Mouse (Mus musculus) midbrain, embryonic 11.5 days (tissue): ENCODE measurements around the gene Cck. TPM values are rescaled to one million over a fixed set of nuclear protein-coding genes. Genes with fewer than 3 reads are reported as not detected.

Source experiments
- ATAC-seq: fragments of 200-750 bp; cut with Nextera tagmentation; 2 replicates; pipeline ENCODE4 v1.8.0; 2017; ENCODE audit warnings: moderate TSS enrichment, moderate library complexity; ENCODE audit not compliant: low FRiP score
- DNase-seq: peaks from one replicate; pipeline ENCODE4 v3.0.0; 2015; ENCODE audit warnings: low spot score; ENCODE audit errors: missing footprints
- H3K27ac ChIP-seq: fragments of 300-500 bp; sonication (generic); 2 replicates; pipeline ENCODE4 v1.5.1; 2014; ENCODE audit warnings: low read depth, low read length
- H3K27me3 ChIP-seq: fragments of 300-500 bp; sonication (generic); 2 replicates; pipeline ENCODE4 v1.6.1; 2014; ENCODE audit warnings: mild to moderate bottlenecking, low read length, moderate library complexity, mixed read lengths; ENCODE audit not compliant: control insufficient read depth, insufficient read depth
- H3K36me3 ChIP-seq: fragments of 300-500 bp; sonication (generic); 2 replicates; pipeline ENCODE4 v1.6.1; 2014; ENCODE audit warnings: mild to moderate bottlenecking, low read length, moderate library complexity, mixed read lengths; ENCODE audit not compliant: control insufficient read depth, insufficient read depth
- H3K4me1 ChIP-seq: fragments of 300-500 bp; sonication (generic); 2 replicates; pipeline ENCODE4 v1.6.1; 2014; ENCODE audit warnings: low read length; ENCODE audit not compliant: control insufficient read depth, insufficient read depth
- H3K4me2 ChIP-seq: fragments of 300-500 bp; sonication (generic); 2 replicates; pipeline ENCODE4 v1.6.1; 2014; ENCODE audit warnings: mild to moderate bottlenecking, moderate library complexity
- H3K4me3 ChIP-seq: fragments of 300-500 bp; sonication (generic); 2 replicates; pipeline ENCODE4 v1.5.1; 2014; ENCODE audit warnings: low read depth, low read length
- H3K9ac ChIP-seq: fragments of 300-500 bp; sonication (generic); 2 replicates; pipeline ENCODE4 v1.6.1; 2014; ENCODE audit warnings: low read length
- H3K9me3 ChIP-seq: fragments of 300-500 bp; sonication (generic); 2 replicates; pipeline ENCODE4 v1.6.1; 2016; ENCODE audit warnings: low read length; ENCODE audit not compliant: control insufficient read depth
- WGBS: fragments of 180-500 bp; shearing (Covaris S2); extraction: QIAGEN DNeasy Blood & Tissue Kit; methylation state at CpG from one replicate; pipeline ENCODE4 v1.1.7; 2014; 5-methylcytosine and 5-hydroxymethylcytosine counted together
- polyA plus RNA-seq: library from polyadenylated mRNA; unstranded; fragments of >200 nt; fragmentation: Nextera tagmentation; extraction: Ambion mirVana; gene quantifications from 2 replicates; pipeline ENCODE4 v1.2.1, GENCODE M21; 2014

Cck gene
- 8.7 and 8.8 TPM in 2 replicates for polyA plus RNA-seq

GRCm38 (mm10) chr9:121495529-121495928 is at the start of gene Cck:
Gene Cck, minus strand, starts transcription at chr9:121495694.
- H3K4me2 ChIP-seq: peak within 1 kb of the TSS; percentile 44
- H3K27me3 ChIP-seq: peaks cover 47% of the 10 kb centered on the region
- ATAC-seq (peak; percentile 42; the same call in 1 of the 2 replicates), DNase-seq (no peak)
- no peaks in the 10 kb centered on the region for H3K9me3 ChIP-seq
- peak within 1 kb of the TSS; percentile 21 for H3K4me3 ChIP-seq
- H3K9ac ChIP-seq: no peak within 1 kb of the TSS
- WGBS: 4% methylated on average over 12 of the region's 12 CpGs
- H3K4me1 ChIP-seq: peaks cover 7% of the 10 kb centered on the region
- H3K27ac ChIP-seq: no peak within 1 kb of the TSS
- H3K36me3 ChIP-seq: no peaks in the 10 kb centered on the region

DNA sequence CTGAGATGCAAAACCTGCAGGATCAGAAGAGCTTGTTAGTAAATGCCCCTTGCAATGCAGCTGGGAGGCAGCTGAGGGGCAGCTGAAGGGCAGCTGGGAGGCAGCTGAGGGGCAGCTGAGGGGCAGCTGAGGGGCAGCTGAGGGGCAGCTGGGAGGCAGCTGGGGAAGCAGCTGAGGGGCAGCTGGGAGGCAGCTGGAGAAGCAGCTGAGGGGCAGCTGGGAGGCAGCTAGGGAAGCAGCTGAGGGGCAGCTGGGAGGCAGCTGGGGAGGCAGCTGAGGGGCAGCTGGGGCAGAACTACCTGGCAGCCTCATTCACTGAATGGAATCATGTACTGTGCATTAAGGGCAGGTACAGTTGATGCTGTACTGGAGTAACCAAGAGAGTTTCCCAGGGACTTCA is 46.0 kb upstream of the Cck start:
- H3K27ac ChIP-seq: peak overlapping the region; percentile 30; the same call in 1 of the 2 replicates
- DNase-seq: no peak

DNA sequence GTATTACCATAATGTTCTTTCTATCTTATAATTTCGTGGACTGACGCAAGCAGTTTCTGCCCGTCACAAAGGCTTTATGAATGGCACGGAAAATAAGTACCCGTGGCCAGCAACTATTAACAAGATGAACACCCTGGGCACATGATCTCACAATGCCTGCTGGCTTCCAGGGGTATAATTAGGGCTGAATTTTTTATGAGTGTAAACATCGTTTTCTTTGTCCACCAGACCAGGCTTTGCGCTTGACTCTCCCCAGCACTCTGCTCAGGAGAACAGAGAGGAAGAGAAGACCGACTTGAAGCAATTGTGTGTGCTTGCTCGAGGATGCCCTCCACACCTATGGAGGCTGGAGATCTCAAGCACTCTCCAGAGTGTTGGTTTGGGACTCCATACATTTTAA is 37.1 kb upstream of the Cck start:
- Histone ChIP-seq H3K27ac (no peak overlapping the region), H3K36me3 (no peaks in the 10 kb centered on the region), H3K4me2 (no peak overlapping the region), H3K9ac (no peak overlapping the region), H3K9me3 (no peaks in the 10 kb centered on the region; the same call in 1 of the 2 replicates), H3K4me3 (no peak overlapping the region), H3K4me1 (no peaks in the 10 kb centered on the region), H3K27me3 (no peaks in the 10 kb centered on the region)
- 85% methylated on average over 9 of the region's 9 CpGs for WGBS
- no peak for DNase-seq
- no peak for ATAC-seq

More for the DNA sequence above, 46.0 kb upstream of the Cck start:
- no peaks in the 10 kb centered on the region for H3K27me3 ChIP-seq
- ATAC-seq: no peak
- H3K9ac ChIP-seq: no peak overlapping the region
- no peak overlapping the region for H3K4me3 ChIP-seq
- no peaks in the 10 kb centered on the region for H3K4me1 ChIP-seq
- H3K36me3 ChIP-seq: no peaks in the 10 kb centered on the region
- H3K4me2 ChIP-seq: no peak overlapping the region
- no peaks in the 10 kb centered on the region; the same call in 1 of the 2 replicates for H3K9me3 ChIP-seq

DNA sequence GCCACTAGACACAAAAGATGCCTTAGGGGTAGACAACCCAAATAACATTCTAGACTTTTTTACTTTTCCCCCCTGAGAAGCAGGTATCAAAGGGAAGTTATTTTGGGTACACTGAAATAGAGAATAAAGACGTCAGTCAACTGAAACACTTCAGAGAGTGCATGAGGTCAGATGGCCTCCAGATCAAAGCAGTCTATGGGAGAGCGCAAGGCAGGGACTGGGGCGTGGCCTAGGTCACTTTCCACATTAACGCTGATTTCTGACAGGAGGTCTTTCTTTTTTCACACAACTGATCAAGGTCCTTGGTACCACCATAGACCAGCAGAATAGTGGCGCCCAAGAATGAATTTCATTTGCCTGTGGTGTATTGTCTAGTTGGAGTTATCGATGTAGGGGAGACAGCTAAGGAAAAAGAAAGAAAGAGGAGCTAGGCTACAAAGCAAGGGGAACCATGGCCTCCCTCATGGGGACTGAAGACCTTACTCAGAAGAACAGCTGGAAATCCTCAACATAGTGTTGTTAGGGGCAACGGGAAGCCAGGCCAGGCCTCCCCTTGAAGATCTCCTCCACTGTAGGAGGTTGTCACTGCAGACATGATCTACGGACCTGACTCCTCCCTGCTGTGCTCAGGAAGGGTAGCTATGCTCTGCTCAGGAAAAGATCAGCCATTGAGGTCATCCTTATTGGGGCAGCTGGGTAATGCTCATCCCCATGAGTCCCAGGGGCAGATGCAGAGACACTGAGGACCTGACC is 33.3 kb upstream of the Cck start:
- no peak for DNase-seq
- no peaks in the 10 kb centered on the region for H3K4me1 ChIP-seq
- H3K27me3 ChIP-seq: no peaks in the 10 kb centered on the region
- H3K27ac ChIP-seq: no peak overlapping the region
- no peaks in the 10 kb centered on the region for H3K9me3 ChIP-seq
- WGBS: 63% methylated on average over 8 of the region's 8 CpGs
- H3K9ac ChIP-seq: no peak overlapping the region
- no peak overlapping the region for H3K4me3 ChIP-seq
- H3K36me3 ChIP-seq: no peaks in the 10 kb centered on the region
- H3K4me2 ChIP-seq: no peak overlapping the region
- no peak for ATAC-seq

DNA sequence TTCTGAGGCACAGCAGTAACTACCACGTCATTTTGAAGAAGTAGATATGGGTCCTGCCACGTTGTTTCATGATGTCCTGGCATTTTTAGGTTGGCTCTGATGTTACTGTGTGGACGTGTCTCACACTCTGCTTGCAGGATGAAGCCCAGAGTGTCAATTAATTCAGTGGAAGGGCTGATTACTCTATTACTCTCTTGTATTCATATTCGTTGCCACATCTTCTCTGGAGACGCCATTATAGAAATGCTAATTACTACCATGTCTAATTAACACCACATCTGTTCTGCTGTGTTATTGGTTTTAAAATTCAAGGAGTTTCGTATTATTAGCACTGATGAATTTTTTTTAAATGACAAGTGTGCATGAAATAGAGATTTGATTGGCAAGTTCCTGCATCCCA is 30.7 kb upstream of the Cck start:
- H3K4me2 ChIP-seq: no peak overlapping the region
- H3K27me3 ChIP-seq: no peaks in the 10 kb centered on the region
- no peaks in the 10 kb centered on the region for H3K36me3 ChIP-seq
- no peaks in the 10 kb centered on the region for H3K4me1 ChIP-seq
- no peak overlapping the region for H3K9ac ChIP-seq
- DNase-seq (no peak), ATAC-seq (no peak)
- no peak overlapping the region for H3K4me3 ChIP-seq
- no peak overlapping the region for H3K27ac ChIP-seq
- H3K9me3 ChIP-seq: no peaks in the 10 kb centered on the region
- WGBS: 79% methylated on average over 6 of the region's 6 CpGs

GRCm38 (mm10) chr9:121520047-121520446 is 24.6 kb upstream of the Cck start:
- ATAC-seq (no peak), DNase-seq (no peak)
- no peaks in the 10 kb centered on the region for H3K9me3 ChIP-seq
- no peak overlapping the region for H3K4me2 ChIP-seq
- no peaks in the 10 kb centered on the region for H3K36me3 ChIP-seq
- no peak overlapping the region for H3K27ac ChIP-seq
- H3K4me3 ChIP-seq: no peak overlapping the region
- no peak overlapping the region for H3K9ac ChIP-seq
- no peaks in the 10 kb centered on the region for H3K4me1 ChIP-seq
- no peaks in the 10 kb centered on the region for H3K27me3 ChIP-seq
- 87% methylated on average over 5 of the region's 5 CpGs for WGBS

DNA sequence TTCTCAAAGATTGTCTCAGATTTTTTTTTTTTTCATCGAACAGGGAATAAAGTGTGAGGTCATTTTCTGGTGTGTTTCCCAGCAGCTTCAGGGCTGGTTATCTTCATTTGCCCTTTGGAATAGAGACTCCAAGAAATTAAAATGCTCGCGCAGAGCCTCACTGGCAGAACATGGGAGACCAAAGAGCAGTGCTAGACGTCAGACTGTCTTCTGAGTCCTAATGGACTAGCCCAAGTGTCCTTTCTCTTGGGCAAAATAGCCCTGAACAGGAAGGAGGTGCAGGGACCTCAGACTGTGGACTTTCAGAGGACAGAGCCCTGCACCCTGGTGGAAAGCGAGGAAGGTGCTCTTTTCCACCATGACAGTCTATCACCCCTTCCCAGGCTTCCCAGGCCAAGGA is 19.0 kb upstream of the Cck start:
- H3K4me3 ChIP-seq: no peak overlapping the region
- WGBS: 94% methylated on average over 5 of the region's 5 CpGs
- H3K36me3 ChIP-seq: no peaks in the 10 kb centered on the region
- H3K27ac ChIP-seq: no peak overlapping the region
- no peaks in the 10 kb centered on the region for H3K9me3 ChIP-seq
- H3K4me1 ChIP-seq: no peaks in the 10 kb centered on the region
- H3K4me2 ChIP-seq: no peak overlapping the region
- ATAC-seq (no peak), DNase-seq (no peak)
- H3K27me3 ChIP-seq: no peaks in the 10 kb centered on the region
- no peak overlapping the region for H3K9ac ChIP-seq

- WGBS: 91% methylated on average over 4 of the region's 4 CpGs
- no peak for ATAC-seq
These were observed 16.4 kb upstream of the Cck start for GRCm38 (mm10) chr9:121511911-121512310.

GRCm38 (mm10) chr9:121506478-121507180 is 11.1 kb upstream of the Cck start:
- Histone ChIP-seq H3K4me3 (no peak overlapping the region), H3K27me3 (no peaks in the 10 kb centered on the region), H3K27ac (no peak overlapping the region), H3K9ac (no peak overlapping the region), H3K4me2 (no peak overlapping the region), H3K9me3 (no peaks in the 10 kb centered on the region), H3K4me1 (no peaks in the 10 kb centered on the region), H3K36me3 (no peaks in the 10 kb centered on the region)
- ATAC-seq (no peak), DNase-seq (no peak)
- WGBS: 65% methylated on average over 8 of the region's 8 CpGs

More at GRCm38 (mm10) chr9:121511911-121512310, 16.4 kb upstream of the Cck start:
- Histone ChIP-seq H3K4me2 (no peak overlapping the region), H3K9ac (no peak overlapping the region), H3K27me3 (no peaks in the 10 kb centered on the region), H3K27ac (no peak overlapping the region), H3K36me3 (no peaks in the 10 kb centered on the region), H3K9me3 (no peaks in the 10 kb centered on the region), H3K4me1 (no peaks in the 10 kb centered on the region), H3K4me3 (no peak overlapping the region)
- DNase-seq: no peak
